Mouse (Mus musculus) midbrain, embryonic 12.5 days (tissue): Measurements from ENCODE around the gene Cideb. TPM values are rescaled to one million over a fixed set of nuclear protein-coding genes. Genes with fewer than 3 reads are reported as not detected.

Experiments
- polyA plus RNA-seq: library from polyadenylated mRNA; unstranded; fragments of >200 nt; fragmentation: Nextera tagmentation; extraction: Ambion mirVana; gene quantifications from 2 replicates; pipeline ENCODE4 v1.2.1, GENCODE M21; 2016

The Cideb gene
- polyA plus RNA-seq, 1 experiment from 2014 or later: not detected

Other genes starting within 250 kb of the Cideb start
- gene Cpne6, start 248.0 kb downstream of the Cideb start, polyA plus RNA-seq: 0.42 and 0.79 TPM in 2 replicates
- gene Nrl, start 233.5 kb downstream of the Cideb start, polyA plus RNA-seq: not detected in 2 replicates
- 16.8 and 22.0 TPM in 2 replicates for gene Pck2, start 218.2 kb downstream of the Cideb start, polyA plus RNA-seq
- 113 and 117 TPM in 2 replicates for gene Dcaf11, start 198.5 kb downstream of the Cideb start, polyA plus RNA-seq
- gene A730061H03Rik, start 198.1 kb downstream of the Cideb start, polyA plus RNA-seq: not detected in 2 replicates
- 0.24 TPM in 1 of 2 replicates, not detected in the other for gene Fitm1, start 182.8 kb downstream of the Cideb start, polyA plus RNA-seq
- gene Psme1, start 180.3 kb downstream of the Cideb start, polyA plus RNA-seq: 122 and 127 TPM in 2 replicates
- 6.4 and 6.7 TPM in 2 replicates for gene Emc9, start 173.2 kb downstream of the Cideb start, polyA plus RNA-seq
- 192 and 215 TPM in 2 replicates for gene Psme2, start 167.3 kb downstream of the Cideb start, polyA plus RNA-seq
- 20.0 and 20.5 TPM in 2 replicates for gene Rnf31, start 166.8 kb downstream of the Cideb start, polyA plus RNA-seq
- gene Irf9, start 154.9 kb downstream of the Cideb start, polyA plus RNA-seq: 9.4 and 11.5 TPM in 2 replicates
- 6.6 and 7.3 TPM in 2 replicates for gene Rec8, start 140.4 kb downstream of the Cideb start, polyA plus RNA-seq
- gene Ipo4, start 122.5 kb downstream of the Cideb start, polyA plus RNA-seq: 78.5 and 85.4 TPM in 2 replicates
- 3.5 and 4.9 TPM in 2 replicates for gene Gm49378, start 120.6 kb downstream of the Cideb start, polyA plus RNA-seq
- 64.0 and 66.1 TPM in 2 replicates for gene Tm9sf1, start 114.7 kb downstream of the Cideb start, polyA plus RNA-seq
- 0.63 and 0.80 TPM in 2 replicates for gene Tssk4, start 108.3 kb downstream of the Cideb start, polyA plus RNA-seq
- gene Mdp1, start 98.0 kb downstream of the Cideb start, polyA plus RNA-seq: 63.8 and 67.2 TPM in 2 replicates
- 56.4 and 64.8 TPM in 2 replicates for gene Gmpr2, start 86.5 kb downstream of the Cideb start, polyA plus RNA-seq
- 515 and 554 TPM in 2 replicates for gene Nedd8, start 86.3 kb downstream of the Cideb start, polyA plus RNA-seq
- 53.5 and 55.4 TPM in 2 replicates for gene Tinf2, start 76.6 kb downstream of the Cideb start, polyA plus RNA-seq
- gene Tgm1, start 44.5 kb downstream of the Cideb start, polyA plus RNA-seq: 0.56 and 0.59 TPM in 2 replicates
- gene Rabggta, start 36.2 kb downstream of the Cideb start, polyA plus RNA-seq: 34.7 and 35.3 TPM in 2 replicates
- 64.8 and 65.9 TPM in 2 replicates for gene Dhrs1, start 12.8 kb downstream of the Cideb start, polyA plus RNA-seq
- 44.1 and 45.9 TPM in 2 replicates for gene Nop9, start 12.8 kb downstream of the Cideb start, polyA plus RNA-seq
- gene Ltb4r2, start 3.0 kb upstream of the Cideb start, polyA plus RNA-seq: 0.24 and 0.41 TPM in 2 replicates
- gene Ltb4r1, start 7.5 kb upstream of the Cideb start, polyA plus RNA-seq: 0.13 TPM in 1 of 2 replicates, not detected in the other
- gene Adcy4, start 25.6 kb upstream of the Cideb start, polyA plus RNA-seq: 6.6 and 7.9 TPM in 2 replicates
- gene Ripk3, start 30.4 kb upstream of the Cideb start, polyA plus RNA-seq: 5.3 and 8.3 TPM in 2 replicates
- 20.2 and 24.0 TPM in 2 replicates for gene Nfatc4, start 64.7 kb upstream of the Cideb start, polyA plus RNA-seq
- 27.6 and 28.0 TPM in 2 replicates for gene Nynrin, start 95.6 kb upstream of the Cideb start, polyA plus RNA-seq
- gene Cbln3, start 125.9 kb upstream of the Cideb start, polyA plus RNA-seq: 0.12 and 0.15 TPM in 2 replicates
- 21.5 and 22.4 TPM in 2 replicates for gene Khnyn, start 126.5 kb upstream of the Cideb start, polyA plus RNA-seq
- gene Sdr39u1, start 141.8 kb upstream of the Cideb start, polyA plus RNA-seq: 41.3 and 44.6 TPM in 2 replicates
- not detected in 2 replicates for gene Cma1, start 186.2 kb upstream of the Cideb start, polyA plus RNA-seq
- not detected in 2 replicates for gene Cma2, start 192.5 kb upstream of the Cideb start, polyA plus RNA-seq